Mouse (Mus musculus): ENCODE measurements around the gene Lrrc59.
"Not testable (repeated sequence)": the region's sequence is repeated elsewhere in the genome, so short reads cannot be mapped to it uniquely, and the experiment has no call there.

The Lrrc59 gene

GRCm38 (mm10) chr11:94631969-94632368, 2.4 kb downstream of the Lrrc59 start:
- no peak for DNase-seq (ENCODE audit: low read depth)

GRCm38 (mm10) chr11:94632988-94633387, 3.4 kb downstream of the Lrrc59 start:
- DNase-seq (ENCODE audit: low read depth), result no peak

- no peak for DNase-seq (ENCODE audit: low read depth)
Measured at GRCm38 (mm10) chr11:94634431-94634830, 4.9 kb downstream of the Lrrc59 start.

GRCm38 (mm10) chr11:94644461-94645219, 15.1 kb downstream of the Lrrc59 start:
- no peak for DNase-seq (ENCODE audit: low read depth)

- no peak for DNase-seq (ENCODE audit: low read depth)
Measured at GRCm38 (mm10) chr11:94646457-94646856, 16.9 kb downstream of the Lrrc59 start.

- DNase-seq (ENCODE audit: low read depth), result not testable (repeated sequence)
Measured at GRCm38 (mm10) chr11:94651241-94651640, 21.7 kb downstream of the Lrrc59 start.

- no peak for DNase-seq (ENCODE audit: low read depth)
Measured at GRCm38 (mm10) chr11:94652973-94653372, 23.4 kb downstream of the Lrrc59 start.

GRCm38 (mm10) chr11:94653663-94654436, 24.3 kb downstream of the Lrrc59 start, which contains the start of the genes Mrpl27 and Eme1:
Gene Mrpl27 (plus strand): TSS chr11:94653767.
Gene Eme1 (minus strand): TSS chr11:94653964.
- peak; percentile 69 for DNase-seq (ENCODE audit: low read depth)

- DNase-seq (ENCODE audit: low read depth), result no peak
Measured at GRCm38 (mm10) chr11:94661344-94661743, 31.8 kb downstream of the Lrrc59 start.

GRCm38 (mm10) chr11:94665281-94665680, 35.7 kb downstream of the Lrrc59 start:
- DNase-seq (ENCODE audit: low read depth), result no peak

GRCm38 (mm10) chr11:94674984-94675383, 45.4 kb downstream of the Lrrc59 start:
- no peak for DNase-seq (ENCODE audit: low read depth)

GRCm38 (mm10) chr11:94675446-94675845, 45.9 kb downstream of the Lrrc59 start:
- DNase-seq (ENCODE audit: low read depth), result no peak

GRCm38 (mm10) chr11:94676308-94676707, 46.7 kb downstream of the Lrrc59 start:
- DNase-seq (ENCODE audit: low read depth), result no peak

- peak; percentile 82 for DNase-seq (ENCODE audit: low read depth)
Measured at GRCm38 (mm10) chr11:94676754-94677606, 47.4 kb downstream of the Lrrc59 start, which contains the start of gene Xylt2. Gene Xylt2 (minus strand): TSS chr11:94677515.

GRCm38 (mm10) chr11:94677607-94678145, 48.1 kb downstream of the Lrrc59 start:
- no peak for DNase-seq (ENCODE audit: low read depth)

- DNase-seq (ENCODE audit: low read depth), result no peak
Measured at GRCm38 (mm10) chr11:94680639-94681038, 51.1 kb downstream of the Lrrc59 start.

GRCm38 (mm10) chr11:94681640-94682039, 52.1 kb downstream of the Lrrc59 start:
- DNase-seq (ENCODE audit: low read depth), result no peak

- DNase-seq (ENCODE audit: low read depth), result no peak
Measured at GRCm38 (mm10) chr11:94682427-94682826, 52.9 kb downstream of the Lrrc59 start.

GRCm38 (mm10) chr11:94687178-94687577, 57.6 kb downstream of the Lrrc59 start:
- no peak for DNase-seq (ENCODE audit: low read depth)

GRCm38 (mm10) chr11:94692502-94692901, 62.9 kb downstream of the Lrrc59 start:
- DNase-seq (ENCODE audit: low read depth), result not testable (repeated sequence)

Data from c-Kit-positive CD71-negative TER-119-negative erythroid progenitor cells, embryonic 14.5 days (primary cell).